Comparison of ENCODE assay signal across 12 mouse cellular contexts in the genomic region with DNA sequence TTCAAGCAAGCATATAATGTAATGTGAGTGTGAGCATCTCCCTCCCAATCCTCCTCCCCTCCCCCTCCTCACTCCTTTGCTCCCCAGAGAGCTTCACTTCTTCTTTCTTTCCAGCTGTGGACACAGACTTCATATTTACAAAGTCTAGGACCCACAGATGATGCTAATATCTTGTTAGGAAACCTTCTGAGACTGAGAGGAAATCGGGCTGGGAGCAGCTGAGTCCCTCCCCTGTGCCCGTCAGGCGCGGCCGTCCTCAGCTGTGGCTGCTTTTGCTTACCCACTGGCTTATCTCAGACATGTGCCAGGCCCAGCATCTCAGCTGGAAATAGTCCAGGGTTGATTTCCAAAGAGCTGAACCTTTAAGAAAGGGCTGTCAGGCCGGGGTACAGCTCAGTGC. TPM values are rescaled to one million over a fixed set of nuclear protein-coding genes. Genes with fewer than 3 reads are reported as not detected.
A peak's percentile ranks its signal among the peaks of the same experiment; 100 is the strongest.
DNase-seq lines count a peak whose midpoint lies in the region; ATAC-seq and TF ChIP-seq lines count a peak whose summit lies in the region.
"Had no signal": no experiment of that assay in that cellular context is flagged by ENCODE, and none has a peak within 500 bp of the region (broad histone marks: within the 10 kb centered on the region; RNA-seq: fewer than 3 reads in every experiment).

No protein-coding gene starts in this region.

- ATAC-seq in heart, embryonic 12.5 days (ENCODE audit: insufficient number of reproducible peaks, low FRiP score): no peak; the same call in 1 of the 2 replicates
- peak; percentile 23; the same call in 1 of the 2 replicates for ATAC-seq in hindbrain, embryonic 15.5 days (ENCODE audit: low FRiP score, low read depth)
- ATAC-seq in frontal cortex, adult (ENCODE audit: low TSS enrichment): no peak
- ATAC-seq: Patski had no signal

- H3K27ac ChIP-seq in heart, embryonic 12.5 days (ENCODE audit: poor library complexity, severe bottlenecking): peak overlapping the region; percentile 3
- H3K27ac ChIP-seq in hindbrain, embryonic 15.5 days (replicated peaks): no peak overlapping the region
- H3K27ac ChIP-seq in layer of hippocampus, adult 2 months: no peak overlapping the region
- H3K27ac ChIP-seq: liver, embryonic 15.5 days had no signal

- H3K36me3 ChIP-seq in heart, embryonic 12.5 days: no peaks in the 10 kb centered on the region
- H3K36me3 ChIP-seq in hindbrain, embryonic 15.5 days: no peaks in the 10 kb centered on the region
- H3K36me3 ChIP-seq: liver, embryonic 15.5 days had no signal

- H3K27me3 ChIP-seq in heart, embryonic 12.5 days (replicated peaks): no peaks in the 10 kb centered on the region
- H3K27me3 ChIP-seq in hindbrain, embryonic 15.5 days: no peaks in the 10 kb centered on the region
- H3K27me3 ChIP-seq: liver, embryonic 15.5 days; Patski had no signal

- H3K4me1 ChIP-seq in heart, embryonic 12.5 days (replicated peaks): peaks cover 45% of the 10 kb centered on the region
- H3K4me1 ChIP-seq in hindbrain, embryonic 15.5 days (replicated peaks): peaks cover 2% of the 10 kb centered on the region; the same call in 1 of the 2 replicates

- DNase-seq in heart, postnatal 4 days: no peak
- DNase-seq in 3T3-L1 (ENCODE audit: low read depth, low spot score) (peak; percentile 31), MN1 (ENCODE audit: low spot score) (peak; percentile 75)
- no peak for DNase-seq in layer of hippocampus, adult 2 months (ENCODE audit: low spot score in 2 of 2)
- DNase-seq in right cerebral cortex, postnatal 25 days: no peak
- DNase-seq: cerebellum, postnatal 25 days had no signal

- no peak overlapping the region for H3K9ac ChIP-seq in heart, embryonic 12.5 days
- H3K9ac ChIP-seq in hindbrain, embryonic 15.5 days: no peak overlapping the region
- H3K9ac ChIP-seq: liver, embryonic 15.5 days had no signal

- 5% methylated on average over 6 of the region's 6 CpGs for WGBS in heart, embryonic 12.5 days
- 31% methylated on average over 6 of the region's 6 CpGs for WGBS in hindbrain, embryonic 15.5 days

- no peak for TF ChIP-seq CTCF in layer of hippocampus, adult 2 months (conservative IDR thresholded peaks at IDR 0.05)

- H3K9me3 ChIP-seq in heart, embryonic 12.5 days (replicated peaks): no peaks in the 10 kb centered on the region
- H3K9me3 ChIP-seq in hindbrain, embryonic 15.5 days: no peaks in the 10 kb centered on the region
- H3K9me3 ChIP-seq: liver, embryonic 15.5 days had no signal

- H3K4me2 ChIP-seq in heart, embryonic 12.5 days: no peak overlapping the region
- no peak overlapping the region for H3K4me2 ChIP-seq in hindbrain, embryonic 15.5 days
- H3K4me2 ChIP-seq: liver, embryonic 15.5 days had no signal

- H3K4me3 ChIP-seq in heart, embryonic 12.5 days: no peak overlapping the region
- H3K4me3 ChIP-seq in hindbrain, embryonic 15.5 days: no peak overlapping the region
- H3K4me3 ChIP-seq in layer of hippocampus, adult 2 months: no peak overlapping the region
- H3K4me3 ChIP-seq: liver, embryonic 15.5 days had no signal

RNA-seq across cellular contexts. Expression of a gene that starts 1.7 kb away (rescaled TPM):
- not detected in 2 replicates for polyA plus RNA-seq in heart, embryonic 12.5 days (2016; fragmentation: Nextera tagmentation; extraction: Ambion mirVana)
- not detected for total RNA-seq in heart, postnatal 4 days (2021)
- not detected in 2 replicates for polyA plus RNA-seq in hindbrain, embryonic 15.5 days (2015; fragmentation: Nextera tagmentation; extraction: Ambion mirVana)
- total RNA-seq in layer of hippocampus, adult 2 months (2021): not detected
- total RNA-seq: gastrocnemius, adult 18-20 months had no signal
- polyA plus RNA-seq: liver, embryonic 15.5 days; Patski had no signal

RNA-seq across cellular contexts. Expression of a gene that starts 14.8 kb away (rescaled TPM):
- 0.13 TPM in 1 of 2 replicates, not detected in the other for polyA plus RNA-seq in heart, embryonic 12.5 days (2016; fragmentation: Nextera tagmentation; extraction: Ambion mirVana)
- under 1 TPM; 0.24 to 0.34 TPM for total RNA-seq in heart, postnatal 4 days (2021)
- polyA plus RNA-seq in hindbrain, embryonic 15.5 days (2015; fragmentation: Nextera tagmentation; extraction: Ambion mirVana): 0.64 and 0.68 TPM in 2 replicates
- total RNA-seq in layer of hippocampus, adult 2 months (2021): 1 to 10 TPM in 1 of 2 experiments, under 1 TPM in 1; 0.49 to 1.1 TPM
- polyA plus RNA-seq: liver, embryonic 15.5 days had no signal

RNA-seq across cellular contexts. Expression of a gene that starts 48.4 kb away (rescaled TPM):
- polyA plus RNA-seq in heart, embryonic 12.5 days (2016; fragmentation: Nextera tagmentation; extraction: Ambion mirVana): 60.8 and 80.5 TPM in 2 replicates
- 100 to 1,000 TPM; 191 to 208 TPM for total RNA-seq in heart, postnatal 4 days (2021)
- polyA plus RNA-seq in hindbrain, embryonic 15.5 days (2015; fragmentation: Nextera tagmentation; extraction: Ambion mirVana): 10.8 and 12.7 TPM in 2 replicates
- total RNA-seq in layer of hippocampus, adult 2 months (2021): 10 to 100 TPM; 16.6 to 24.4 TPM

Comparison
In these comparisons a context has a peak if more than half of its experiments do, and no peak if none do; other contexts are left out.
1. DNase-seq: peak in 3T3-L1 (single experiment) and MN1 (single experiment); none in heart, postnatal 4 days (single experiment), layer of hippocampus, adult 2 months (0 of 2) and right cerebral cortex, postnatal 25 days (single experiment).
2. RNA of a gene that starts 48.4 kb away (total RNA-seq): 191 to 208 TPM in heart, postnatal 4 days; 16.6 to 24.4 TPM in layer of hippocampus, adult 2 months; every median in the first group is over 4 times any median in the second.